Mouse (Mus musculus) midbrain, embryonic 10.5 days (tissue): ENCODE results near the gene Slc24a2. TPM values are rescaled to one million over a fixed set of nuclear protein-coding genes. Genes with fewer than 3 reads are reported as not detected.

Experiments
- DNase-seq: peaks from one replicate; pipeline ENCODE4 v3.0.0-alpha.2; 2017; ENCODE audit warnings: low spot score
- H3K27ac ChIP-seq: fragments of 300-500 bp; sonication (generic); replicated peaks from 2 replicates; pipeline ENCODE4 v1.5.1; 2016; ENCODE audit warnings: mild to moderate bottlenecking
- H3K27me3 ChIP-seq: fragments of 300-500 bp; sonication (generic); 2 replicates; pipeline ENCODE4 v1.6.1; 2016; ENCODE audit warnings: low read depth, mild to moderate bottlenecking; ENCODE audit not compliant: poor library complexity, severe bottlenecking
- H3K36me3 ChIP-seq: fragments of 300-500 bp; sonication (generic); 2 replicates; pipeline ENCODE4 v1.6.1; 2016; ENCODE audit warnings: mild to moderate bottlenecking, moderate library complexity
- H3K4me1 ChIP-seq: fragments of 300-500 bp; sonication (generic); 2 replicates; pipeline ENCODE4 v1.6.1; 2016
- H3K4me3 ChIP-seq: fragments of 300-500 bp; sonication (generic); 2 replicates; pipeline ENCODE4 v1.5.1; 2016; ENCODE audit warnings: mild to moderate bottlenecking, moderate library complexity
- H3K9me3 ChIP-seq: fragments of 300-500 bp; sonication (generic); replicated peaks from 2 replicates; pipeline ENCODE4 v1.6.1; 2016; ENCODE audit warnings: mild to moderate bottlenecking
- WGBS: fragments of 180-500 bp; shearing (Covaris S2); methylation state at CpG from one replicate; pipeline ENCODE4 v1.1.7; 2016; 5-methylcytosine and 5-hydroxymethylcytosine counted together
- polyA plus RNA-seq: library from polyadenylated mRNA; unstranded; fragments of >200 nt; fragmentation: Nextera tagmentation; extraction: Ambion mirVana; gene quantifications from 2 replicates; pipeline ENCODE4 v1.2.1, GENCODE M21; 2016

The Slc24a2 gene
- polyA plus RNA-seq, 1 experiment from 2014 or later = 1.1 TPM

DNA sequence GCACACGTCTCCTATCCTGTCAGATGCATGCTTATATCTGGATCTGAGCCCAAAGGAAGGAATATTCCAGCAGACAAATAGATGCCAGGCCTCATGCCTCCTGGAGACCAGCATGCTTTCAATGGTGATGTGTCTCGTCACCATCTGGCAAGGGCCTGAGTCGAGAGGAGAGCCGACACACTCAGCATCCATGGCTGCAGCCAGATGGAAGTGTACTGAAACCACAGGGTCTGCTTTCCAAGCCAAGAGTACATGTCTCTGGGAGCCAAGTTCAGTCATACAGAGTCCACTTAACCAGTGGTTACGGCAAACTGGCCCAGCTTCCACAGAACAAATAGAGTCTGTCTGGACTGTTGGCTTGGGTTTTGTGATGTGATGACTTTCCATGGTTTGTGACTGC, 134.1 kb downstream of the Slc24a2 start:
- Histone ChIP-seq H3K4me3 (no peak overlapping the region), H3K4me1 (peaks cover 4% of the 10 kb centered on the region; the same call in 1 of the 2 replicates), H3K9me3 (no peaks in the 10 kb centered on the region), H3K27me3 (no peaks in the 10 kb centered on the region), H3K36me3 (no peaks in the 10 kb centered on the region), H3K27ac (no peak overlapping the region)
- DNase-seq = no peak
- 93% methylated on average over 5 of the region's 5 CpGs for WGBS

DNA sequence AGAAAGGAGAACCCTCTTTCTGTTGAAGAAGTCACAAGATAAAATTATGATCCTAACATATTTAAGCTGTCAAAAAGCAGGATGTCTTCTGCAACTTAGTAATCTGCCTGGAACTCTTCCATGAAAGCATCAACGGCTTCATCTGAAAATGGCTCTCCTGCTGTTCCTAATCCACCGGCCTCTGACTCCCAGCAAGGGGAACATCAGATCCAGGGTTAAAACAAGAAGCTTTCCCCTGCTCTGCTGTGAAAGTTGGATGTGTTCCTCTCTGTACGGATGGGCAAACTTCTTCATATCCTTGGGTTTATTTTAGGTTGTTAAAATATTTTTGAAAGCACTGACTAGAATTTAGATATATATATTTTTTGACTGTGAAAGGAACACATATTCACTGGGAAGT, 136.7 kb downstream of the Slc24a2 start:
- no peak for DNase-seq
- Histone ChIP-seq H3K9me3 (no peaks in the 10 kb centered on the region), H3K27ac (no peak overlapping the region), H3K4me3 (no peak overlapping the region), H3K36me3 (no peaks in the 10 kb centered on the region), H3K27me3 (no peaks in the 10 kb centered on the region), H3K4me1 (no peaks in the 10 kb centered on the region)
- WGBS = 91% methylated on average over 3 of the region's 3 CpGs

DNA sequence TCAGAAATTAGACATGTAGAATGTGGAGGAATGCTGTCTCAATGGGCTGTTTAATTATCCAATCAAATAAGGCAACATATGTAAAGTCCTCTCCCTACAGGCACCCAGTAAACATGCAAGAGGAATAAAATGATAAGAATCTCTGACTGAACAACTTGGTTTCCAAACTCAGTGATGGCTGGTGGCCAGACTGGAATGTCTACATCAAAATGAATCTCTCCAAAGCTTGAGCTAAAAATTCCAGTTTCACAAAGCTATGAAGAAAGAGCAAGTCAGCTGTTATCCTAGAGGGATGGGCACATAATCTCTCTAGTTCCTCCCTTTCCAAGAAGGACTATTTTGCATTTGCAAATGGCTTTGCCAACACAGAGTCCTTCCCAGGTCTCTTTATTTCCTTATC, 139.4 kb downstream of the Slc24a2 start:
- no peaks in the 10 kb centered on the region for H3K9me3 ChIP-seq
- no peak overlapping the region for H3K27ac ChIP-seq
- no peak for DNase-seq
- no peaks in the 10 kb centered on the region for H3K36me3 ChIP-seq
- no peaks in the 10 kb centered on the region for H3K27me3 ChIP-seq
- H3K4me3 ChIP-seq = no peak overlapping the region
- no peaks in the 10 kb centered on the region for H3K4me1 ChIP-seq

GRCm38 (mm10) chr4:87088713-87089112, 141.6 kb downstream of the Slc24a2 start:
- no peaks in the 10 kb centered on the region for H3K4me1 ChIP-seq
- H3K36me3 ChIP-seq = no peaks in the 10 kb centered on the region
- H3K9me3 ChIP-seq = no peaks in the 10 kb centered on the region
- no peak for DNase-seq
- no peak overlapping the region for H3K4me3 ChIP-seq
- WGBS = 73% methylated on average over 6 of the region's 6 CpGs
- no peaks in the 10 kb centered on the region for H3K27me3 ChIP-seq
- no peak overlapping the region for H3K27ac ChIP-seq

- no peak for DNase-seq
- whole genome bisulfite sequencing = 87% methylated on average over 5 of the region's 5 CpGs
- Histone ChIP-seq H3K4me1 (no peaks in the 10 kb centered on the region), H3K4me3 (no peak overlapping the region), H3K36me3 (no peaks in the 10 kb centered on the region), H3K9me3 (no peaks in the 10 kb centered on the region), H3K27ac (no peak overlapping the region), H3K27me3 (no peaks in the 10 kb centered on the region)
Observed at GRCm38 (mm10) chr4:87087597-87087996, 142.7 kb downstream of the Slc24a2 start.

DNA sequence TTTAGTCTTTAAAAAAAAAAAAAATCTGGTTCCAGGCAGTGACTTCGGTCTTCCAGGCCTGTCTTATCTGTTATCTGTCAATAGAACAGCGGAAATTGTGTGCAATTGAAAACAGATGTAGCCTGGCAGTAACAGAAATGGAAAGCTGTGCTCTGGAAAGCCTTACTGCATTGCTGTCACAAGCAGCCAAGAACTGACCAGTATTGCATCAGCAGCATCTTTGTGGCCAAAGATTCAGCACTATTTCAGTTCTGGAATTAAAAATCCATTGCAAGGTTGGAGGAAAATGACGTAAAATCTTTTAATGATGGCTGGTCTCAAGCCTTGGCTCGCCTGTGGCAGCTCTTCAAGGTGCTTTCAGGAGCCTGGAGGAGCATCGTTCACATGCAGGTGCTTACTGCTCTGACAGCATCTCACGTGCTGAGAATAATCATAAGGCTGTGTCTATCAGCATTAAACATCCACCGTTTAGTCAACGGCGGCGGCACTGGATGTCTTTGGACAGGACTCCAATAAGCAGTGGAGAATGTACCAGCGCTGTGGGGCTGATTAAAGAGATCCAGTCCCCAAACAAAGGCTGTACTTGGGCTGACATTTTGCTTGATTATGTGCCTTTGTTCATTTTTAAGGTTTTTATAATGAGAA, 143.2 kb downstream of the Slc24a2 start:
- Histone ChIP-seq H3K27ac (no peak overlapping the region), H3K4me1 (no peaks in the 10 kb centered on the region), H3K4me3 (no peak overlapping the region), H3K27me3 (no peaks in the 10 kb centered on the region), H3K36me3 (no peaks in the 10 kb centered on the region), H3K9me3 (no peaks in the 10 kb centered on the region)
- WGBS = 84% methylated on average over 11 of the region's 11 CpGs
- no peak for DNase-seq

DNA sequence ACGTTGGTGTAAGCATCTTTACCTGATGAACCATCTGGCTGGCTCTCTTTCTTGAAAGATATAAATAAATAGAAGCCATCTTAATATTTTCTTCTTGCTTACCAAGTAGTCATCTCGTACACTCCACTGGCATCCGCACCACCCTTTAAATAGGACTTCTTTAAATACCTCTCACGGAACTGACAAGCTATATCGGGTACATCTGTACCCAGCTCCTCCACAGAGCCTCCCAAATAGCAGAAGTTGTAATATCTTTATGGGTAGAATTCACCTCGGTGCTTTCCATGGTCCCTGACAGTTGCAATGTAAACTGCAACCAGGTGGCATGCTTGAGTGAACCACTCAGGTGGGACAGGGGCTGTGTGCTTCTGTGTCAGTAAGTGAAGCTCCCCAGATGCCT, 149.0 kb downstream of the Slc24a2 start:
- 90% methylated on average over 6 of the region's 6 CpGs for WGBS

GRCm38 (mm10) chr4:87079305-87079704, 151.0 kb downstream of the Slc24a2 start:
- no peak overlapping the region for H3K4me3 ChIP-seq
- DNase-seq = no peak
- no peaks in the 10 kb centered on the region for H3K36me3 ChIP-seq

More for the DNA sequence above, 149.0 kb downstream of the Slc24a2 start:
- no peaks in the 10 kb centered on the region for H3K9me3 ChIP-seq
- H3K4me1 ChIP-seq = no peaks in the 10 kb centered on the region
- no peaks in the 10 kb centered on the region for H3K27me3 ChIP-seq
- H3K4me3 ChIP-seq = no peak overlapping the region
- H3K36me3 ChIP-seq = no peaks in the 10 kb centered on the region
- no peak overlapping the region for H3K27ac ChIP-seq
- DNase-seq = no peak

DNA sequence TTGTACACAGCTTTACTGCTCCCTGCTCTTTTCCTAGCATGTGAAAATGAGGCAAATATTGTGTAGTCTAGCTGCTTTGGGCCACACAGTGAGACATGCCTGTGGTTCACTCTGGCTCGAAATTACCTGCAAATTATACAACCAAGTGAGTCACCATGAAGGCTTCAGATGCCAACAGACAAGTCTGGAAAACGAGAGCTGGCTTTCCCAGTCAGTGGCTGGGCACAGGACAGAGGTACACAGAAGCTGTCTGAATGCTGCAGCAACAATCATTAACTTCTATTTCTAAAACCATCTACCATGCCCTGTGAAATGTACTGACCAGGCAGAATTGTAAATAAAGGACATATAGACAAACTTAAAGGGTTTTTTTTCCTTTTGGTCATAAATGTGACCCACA, 151.6 kb downstream of the Slc24a2 start:
- no peaks in the 10 kb centered on the region for H3K4me1 ChIP-seq
- no peaks in the 10 kb centered on the region for H3K36me3 ChIP-seq
- no peak overlapping the region for H3K4me3 ChIP-seq
- no peak overlapping the region for H3K27ac ChIP-seq
- no peak for DNase-seq
- H3K27me3 ChIP-seq = no peaks in the 10 kb centered on the region
- 68% methylated on average over 2 of the region's 2 CpGs for WGBS
- H3K9me3 ChIP-seq = no peaks in the 10 kb centered on the region

More at GRCm38 (mm10) chr4:87079305-87079704, 151.0 kb downstream of the Slc24a2 start:
- no peaks in the 10 kb centered on the region for H3K4me1 ChIP-seq
- H3K9me3 ChIP-seq = no peaks in the 10 kb centered on the region
- WGBS = 81% methylated on average over 4 of the region's 4 CpGs
- no peaks in the 10 kb centered on the region for H3K27me3 ChIP-seq
- H3K27ac ChIP-seq = no peak overlapping the region

GRCm38 (mm10) chr4:87075761-87076160, 154.5 kb downstream of the Slc24a2 start:
- Histone ChIP-seq H3K36me3 (no peaks in the 10 kb centered on the region), H3K27me3 (no peaks in the 10 kb centered on the region), H3K4me3 (no peak overlapping the region), H3K27ac (no peak overlapping the region), H3K4me1 (no peaks in the 10 kb centered on the region), H3K9me3 (no peaks in the 10 kb centered on the region)
- WGBS = 54% methylated on average over 3 of the region's 3 CpGs
- DNase-seq = no peak

DNA sequence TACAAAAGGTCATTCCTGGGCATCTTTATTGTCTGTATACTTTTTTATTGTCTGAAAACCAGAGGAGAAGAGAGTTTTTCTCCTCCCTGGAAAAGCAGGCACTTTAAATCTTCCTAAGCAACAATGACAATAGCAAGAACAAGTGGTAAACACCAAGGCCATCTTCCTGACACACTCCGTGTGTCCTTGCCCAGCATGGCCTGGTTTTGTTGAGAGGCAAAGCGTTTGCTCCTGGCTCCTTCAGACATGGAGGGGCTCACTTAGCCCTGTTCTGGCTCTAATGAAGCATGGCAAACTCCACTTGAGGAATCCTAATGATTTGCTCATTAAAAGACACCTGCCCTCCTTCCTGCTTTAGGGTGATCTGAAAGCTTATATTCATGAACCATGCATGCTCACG, 162.2 kb downstream of the Slc24a2 start:
- H3K27ac ChIP-seq = no peak overlapping the region
- H3K27me3 ChIP-seq = no peaks in the 10 kb centered on the region
- no peaks in the 10 kb centered on the region for H3K36me3 ChIP-seq
- H3K9me3 ChIP-seq = no peaks in the 10 kb centered on the region
- no peaks in the 10 kb centered on the region for H3K4me1 ChIP-seq
- no peak for DNase-seq
- H3K4me3 ChIP-seq = no peak overlapping the region
- WGBS = 84% methylated on average over 3 of the region's 3 CpGs

GRCm38 (mm10) chr4:87065227-87065626, 165.1 kb downstream of the Slc24a2 start:
- no peak overlapping the region for H3K4me3 ChIP-seq
- H3K9me3 ChIP-seq = no peaks in the 10 kb centered on the region
- 87% methylated on average over 5 of the region's 5 CpGs for WGBS
- no peak overlapping the region for H3K27ac ChIP-seq
- H3K36me3 ChIP-seq = no peaks in the 10 kb centered on the region
- peaks cover 22% of the 10 kb centered on the region for H3K4me1 ChIP-seq
- DNase-seq = no peak
- H3K27me3 ChIP-seq = no peaks in the 10 kb centered on the region

GRCm38 (mm10) chr4:87064561-87064960, 165.7 kb downstream of the Slc24a2 start:
- no peaks in the 10 kb centered on the region for H3K9me3 ChIP-seq
- 94% methylated on average over 2 of the region's 2 CpGs for WGBS
- no peaks in the 10 kb centered on the region for H3K36me3 ChIP-seq
- no peaks in the 10 kb centered on the region for H3K27me3 ChIP-seq
- H3K27ac ChIP-seq = no peak overlapping the region
- no peak for DNase-seq
- peaks cover 22% of the 10 kb centered on the region for H3K4me1 ChIP-seq
- H3K4me3 ChIP-seq = no peak overlapping the region

DNA sequence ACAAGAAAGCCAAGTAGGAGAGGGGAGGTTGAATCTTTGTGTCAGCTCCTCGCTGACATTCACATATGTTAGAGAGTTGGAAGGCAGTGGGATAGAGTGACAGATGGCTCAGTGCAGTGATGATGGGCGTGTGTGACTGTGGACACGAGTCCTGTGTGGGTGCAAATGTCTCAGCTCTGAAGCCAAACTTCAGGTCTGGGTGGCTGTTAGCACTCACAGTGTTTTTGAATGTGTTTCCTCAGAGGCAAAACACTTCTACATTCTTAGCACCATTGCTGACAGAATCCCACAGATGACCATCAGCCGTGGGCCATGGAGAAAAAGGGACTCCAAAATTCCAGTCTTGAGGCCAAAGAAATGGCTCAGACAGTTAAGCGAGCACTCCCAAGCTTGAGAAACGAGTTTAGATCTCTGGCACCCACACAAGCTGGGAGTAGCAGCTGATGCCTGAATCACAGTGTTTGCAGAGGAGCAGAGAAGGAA, 167.5 kb downstream of the Slc24a2 start:
- 78% methylated on average over 6 of the region's 6 CpGs for WGBS
- no peak for DNase-seq
- H3K27me3 ChIP-seq = no peaks in the 10 kb centered on the region
- H3K4me3 ChIP-seq = no peak overlapping the region
- no peaks in the 10 kb centered on the region for H3K36me3 ChIP-seq
- H3K27ac ChIP-seq = no peak overlapping the region
- H3K4me1 ChIP-seq = peaks cover 22% of the 10 kb centered on the region
- no peaks in the 10 kb centered on the region for H3K9me3 ChIP-seq
